Mouse (Mus musculus) liver, embryonic 13.5 days (tissue): ENCODE data around the gene Tnrc18. TPM values are rescaled to one million over a fixed set of nuclear protein-coding genes. Genes with fewer than 3 reads are reported as not detected.
"Not testable (repeated sequence)": the region's sequence is repeated elsewhere in the genome, so short reads cannot be mapped to it uniquely, and the experiment has no call there.

Experiments
- ATAC-seq: fragments of 200-750 bp; cut with Nextera tagmentation; 2 replicates; pipeline ENCODE4 v1.8.0; 2017; ENCODE audit warnings: low read depth, mild to moderate bottlenecking, moderate number of reproducible peaks, moderate library complexity
- DNase-seq: peaks from one replicate; pipeline ENCODE4 v3.0.0; 2022
- H3K27ac ChIP-seq: fragments of 300-500 bp; sonication (generic); 2 replicates; pipeline ENCODE4 v1.5.1; 2015; ENCODE audit warnings: moderate library complexity, mild to moderate bottlenecking, inconsistent platforms
- H3K27me3 ChIP-seq: fragments of 300-500 bp; sonication (generic); 2 replicates; pipeline ENCODE4 v1.6.1; 2015; ENCODE audit warnings: mild to moderate bottlenecking, inconsistent platforms
- H3K36me3 ChIP-seq: fragments of 300-500 bp; sonication (generic); 2 replicates; pipeline ENCODE4 v1.6.1; 2015; ENCODE audit warnings: mild to moderate bottlenecking, inconsistent platforms
- H3K4me1 ChIP-seq: fragments of 300-500 bp; sonication (generic); replicated peaks from 2 replicates; pipeline ENCODE4 v1.6.1; 2015; ENCODE audit warnings: inconsistent platforms
- H3K4me2 ChIP-seq: fragments of 300-500 bp; sonication (generic); 2 replicates; pipeline ENCODE4 v1.6.1; 2015; ENCODE audit warnings: inconsistent platforms, mild to moderate bottlenecking, moderate library complexity
- H3K4me3 ChIP-seq: fragments of 300-500 bp; sonication (generic); replicated peaks from 2 replicates; pipeline ENCODE4 v1.5.1; 2015; ENCODE audit warnings: mild to moderate bottlenecking, inconsistent platforms
- H3K9ac ChIP-seq: fragments of 300-500 bp; sonication (generic); 2 replicates; pipeline ENCODE4 v1.6.1; 2015; ENCODE audit warnings: mild to moderate bottlenecking, inconsistent platforms
- H3K9me3 ChIP-seq: fragments of 300-500 bp; sonication (generic); replicated peaks from 2 replicates; pipeline ENCODE4 v1.6.1; 2016; ENCODE audit warnings: inconsistent platforms
- WGBS: fragments of 180-500 bp; shearing (Covaris S2); methylation state at CpG from one replicate; pipeline ENCODE4 v1.1.7; 2015; ENCODE audit not compliant: insufficient replicate concordance; 5-methylcytosine and 5-hydroxymethylcytosine counted together
- polyA plus RNA-seq: library from polyadenylated mRNA; unstranded; fragments of >200 nt; fragmentation: Nextera tagmentation; extraction: Ambion mirVana; gene quantifications from 2 replicates; pipeline ENCODE4 v1.2.1, GENCODE M21; 2015

The Tnrc18 gene
- polyA plus RNA-seq, 1 experiment from 2014 or later = 2.4 TPM

- Histone ChIP-seq H3K27me3 (no peaks in the 10 kb centered on the region), H3K4me2 (no peak overlapping the region), H3K36me3 (no peaks in the 10 kb centered on the region), H3K27ac (no peak overlapping the region), H3K9ac (no peak overlapping the region), H3K4me3 (no peak overlapping the region), H3K9me3 (no peaks in the 10 kb centered on the region), H3K4me1 (no peaks in the 10 kb centered on the region)
- no peak for ATAC-seq
- WGBS = 30% methylated on average over 7 of the region's 7 CpGs
- no peak for DNase-seq
Observed at GRCm38 (mm10) chr5:142842137-142842642, 24.7 kb upstream of the Tnrc18 start.

GRCm38 (mm10) chr5:142841372-142842136 lies 24.1 kb upstream of the Tnrc18 start:
- Histone ChIP-seq H3K36me3 (no peaks in the 10 kb centered on the region), H3K27ac (no peak overlapping the region), H3K9me3 (no peaks in the 10 kb centered on the region), H3K4me3 (no peak overlapping the region), H3K9ac (no peak overlapping the region), H3K27me3 (no peaks in the 10 kb centered on the region), H3K4me1 (no peaks in the 10 kb centered on the region), H3K4me2 (no peak overlapping the region)
- DNase-seq = no peak
- ATAC-seq = no peak
- 56% methylated on average over 8 of the region's 8 CpGs for WGBS

DNA sequence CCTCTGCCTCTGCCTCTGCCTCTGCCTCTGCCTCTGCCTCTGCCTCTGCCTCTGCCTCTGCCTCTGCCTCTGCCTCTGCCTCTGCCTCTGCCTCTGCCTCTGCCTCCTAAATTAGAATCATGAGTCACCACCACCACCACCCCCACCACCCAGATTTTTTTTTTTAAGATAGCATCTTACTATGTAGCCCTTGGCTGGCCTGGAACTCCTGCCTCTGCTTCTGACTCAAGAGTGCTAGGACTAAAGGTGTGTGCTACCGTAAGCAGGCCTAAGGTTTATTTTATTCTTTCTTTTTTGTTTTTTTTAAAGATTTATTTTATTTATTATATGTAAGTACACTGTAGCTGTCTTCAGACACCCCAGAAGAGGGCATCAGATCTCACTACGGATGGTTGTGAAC lies 20.0 kb upstream of the Tnrc18 start:
- ATAC-seq, DNase-seq, H3K4me2 ChIP-seq, H3K27me3 ChIP-seq, H3K9me3 ChIP-seq, H3K27ac ChIP-seq, H3K4me3 ChIP-seq, H3K9ac ChIP-seq, H3K36me3 ChIP-seq, H3K4me1 ChIP-seq: not testable (repeated sequence)
- WGBS = 81% methylated on average over 2 of the region's 2 CpGs

DNA sequence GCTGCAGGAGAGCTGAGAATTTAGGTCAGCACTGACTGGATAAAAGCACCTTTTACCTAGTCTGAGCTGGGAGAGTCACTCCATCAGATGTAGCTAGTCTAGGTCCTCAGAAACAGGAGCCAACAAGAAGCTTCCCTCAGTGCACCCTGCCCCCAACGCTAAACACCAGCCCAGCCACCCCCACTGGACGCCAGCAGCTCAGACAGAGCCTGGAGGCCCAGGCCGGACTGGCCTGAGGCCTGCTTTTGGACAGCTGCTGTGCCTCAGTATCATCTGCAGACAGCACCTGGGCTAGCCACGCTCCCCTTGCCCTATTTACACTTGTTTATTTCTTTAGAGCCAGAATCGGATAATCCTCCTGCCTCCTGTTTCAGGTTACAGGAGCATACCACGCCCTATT lies 19.4 kb upstream of the Tnrc18 start:
- H3K9ac ChIP-seq = no peak overlapping the region
- no peak for DNase-seq
- H3K36me3 ChIP-seq = no peaks in the 10 kb centered on the region
- no peaks in the 10 kb centered on the region for H3K27me3 ChIP-seq
- H3K9me3 ChIP-seq = 0 out of 2 replicates have a peak, but pooled peaks cover 4% of the 10 kb centered on the region
- no peak overlapping the region for H3K4me3 ChIP-seq
- no peak overlapping the region for H3K4me2 ChIP-seq
- no peak for ATAC-seq
- H3K4me1 ChIP-seq = peaks cover 6% of the 10 kb centered on the region
- no peak overlapping the region for H3K27ac ChIP-seq
- WGBS = 71% methylated on average over 6 of the region's 6 CpGs

DNA sequence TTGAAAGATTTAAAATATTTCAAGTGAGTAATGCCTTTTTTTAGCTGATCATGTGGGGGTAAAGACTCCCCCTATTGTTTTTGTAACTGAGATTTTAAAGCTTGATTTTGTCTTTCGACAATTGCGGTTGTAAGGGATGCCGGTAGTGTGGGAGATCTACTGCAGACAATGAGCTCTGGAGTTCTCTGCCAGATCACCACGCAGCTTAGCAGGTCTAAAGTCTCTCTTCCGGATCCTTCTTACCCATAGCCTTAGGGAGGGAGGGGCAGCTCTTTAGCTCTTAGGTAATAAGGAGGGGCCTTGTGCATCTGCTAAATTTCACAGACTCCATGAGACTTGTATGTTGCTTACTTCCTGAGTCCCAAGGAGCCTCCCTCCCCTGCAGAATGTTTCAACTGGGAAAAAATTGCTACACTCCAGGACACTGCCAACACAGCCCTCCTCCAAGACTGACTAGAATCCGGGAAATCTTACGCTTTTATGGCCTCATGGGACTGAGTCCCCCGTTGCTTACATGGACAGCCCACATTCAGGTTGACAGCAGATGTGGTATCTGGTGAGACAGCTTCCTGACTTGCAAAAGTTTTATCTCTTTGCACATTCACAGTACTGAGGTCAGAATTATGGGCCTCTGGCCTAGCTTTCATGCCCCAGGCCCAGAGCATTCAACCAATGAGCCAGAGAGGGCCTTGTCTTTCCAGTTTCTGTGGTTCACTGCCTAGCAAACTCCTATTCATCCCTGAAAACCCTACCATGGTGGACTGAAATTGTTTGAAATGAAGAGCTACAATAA lies 16.4 kb upstream of the Tnrc18 start:
- WGBS = 51% methylated on average over 8 of the region's 8 CpGs
- no peak overlapping the region for H3K27ac ChIP-seq

DNA sequence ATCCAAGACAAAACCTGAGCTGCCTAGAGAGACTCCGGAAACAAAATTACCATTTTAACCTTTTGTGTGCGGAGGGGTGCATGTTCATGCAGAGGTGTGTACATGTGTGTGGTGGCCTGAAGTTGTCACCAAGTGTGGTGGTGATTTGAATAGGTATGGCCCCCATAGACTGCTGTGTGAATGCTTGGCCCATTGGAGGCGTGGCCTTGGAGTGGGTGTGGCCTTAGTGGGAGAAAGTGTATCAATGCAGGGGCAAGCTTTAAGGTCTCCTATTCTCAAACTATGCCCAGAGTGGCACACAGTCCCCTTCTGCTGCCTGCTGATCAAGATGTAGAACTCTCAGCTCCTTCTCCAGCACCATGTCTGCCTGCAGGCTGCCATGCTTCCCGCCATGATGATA lies 8.7 kb upstream of the Tnrc18 start:
- Histone ChIP-seq H3K9ac (no peak overlapping the region), H3K4me1 (peaks cover 36% of the 10 kb centered on the region), H3K36me3 (no peaks in the 10 kb centered on the region), H3K4me3 (no peak overlapping the region), H3K27me3 (peaks cover 55% of the 10 kb centered on the region), H3K27ac (no peak overlapping the region), H3K4me2 (no peak overlapping the region), H3K9me3 (no peaks in the 10 kb centered on the region)
- ATAC-seq (no peak), DNase-seq (no peak)
- WGBS = 67% methylated on average over 4 of the region's 4 CpGs

More for the DNA sequence above, 16.4 kb upstream of the Tnrc18 start:
- H3K36me3 ChIP-seq = no peaks in the 10 kb centered on the region
- no peak overlapping the region for H3K4me3 ChIP-seq
- 0 out of 2 replicates have a peak, but pooled peaks cover 6% of the 10 kb centered on the region for H3K9me3 ChIP-seq
- H3K4me2 ChIP-seq = no peak overlapping the region
- ATAC-seq = peak; percentile 60
- peaks cover 6% of the 10 kb centered on the region for H3K4me1 ChIP-seq
- no peak for DNase-seq
- no peak overlapping the region; the same call in 1 of the 2 replicates for H3K9ac ChIP-seq
- H3K27me3 ChIP-seq = no peaks in the 10 kb centered on the region

- no peak for ATAC-seq
- H3K27ac ChIP-seq = no peak overlapping the region
- 68% methylated on average over 5 of the region's 5 CpGs for WGBS
- no peak overlapping the region for H3K4me2 ChIP-seq
- H3K9me3 ChIP-seq = no peaks in the 10 kb centered on the region
- no peak for DNase-seq
- peaks cover 36% of the 10 kb centered on the region for H3K4me1 ChIP-seq
- H3K36me3 ChIP-seq = no peaks in the 10 kb centered on the region
- no peak overlapping the region for H3K9ac ChIP-seq
- H3K4me3 ChIP-seq = no peak overlapping the region
- H3K27me3 ChIP-seq = peaks cover 59% of the 10 kb centered on the region
Observed at GRCm38 (mm10) chr5:142825665-142826064, 8.2 kb upstream of the Tnrc18 start.

DNA sequence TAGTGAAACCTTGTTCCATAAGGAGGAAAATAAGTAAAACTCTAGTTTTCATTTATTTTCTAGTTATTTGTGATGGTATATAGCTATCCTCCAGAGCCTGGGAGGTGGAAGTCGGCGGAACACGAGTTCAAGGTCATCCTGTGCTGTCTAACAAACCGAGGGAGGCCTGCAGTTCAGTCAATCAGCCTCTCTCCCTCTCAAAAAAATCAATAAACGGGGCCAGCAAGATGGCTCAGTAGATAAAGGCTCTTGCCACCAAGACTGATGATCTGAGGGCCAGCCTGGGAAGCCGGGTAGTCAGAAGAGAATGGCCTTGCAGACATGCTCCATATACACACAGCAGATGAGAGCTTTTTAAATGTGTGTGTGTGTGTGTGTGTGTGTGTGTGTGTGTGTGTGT lies 6.6 kb upstream of the Tnrc18 start:
- DNase-seq = no peak
- H3K27ac ChIP-seq = peak overlapping the region; percentile 88
- peaks cover 36% of the 10 kb centered on the region for H3K4me1 ChIP-seq
- peak overlapping the region; percentile 68 for H3K4me2 ChIP-seq
- H3K27me3 ChIP-seq = peaks cover 75% of the 10 kb centered on the region
- no peaks in the 10 kb centered on the region for H3K36me3 ChIP-seq
- WGBS = 34% methylated on average over 6 of the region's 6 CpGs
- no peak for ATAC-seq
- 0 out of 2 replicates have a peak overlapping the region, but pooled peaks have one; percentile 26 for H3K9ac ChIP-seq
- H3K9me3 ChIP-seq = no peaks in the 10 kb centered on the region
- 0 out of 2 replicates have a peak overlapping the region, but pooled peaks have one; percentile 64 for H3K4me3 ChIP-seq

DNA sequence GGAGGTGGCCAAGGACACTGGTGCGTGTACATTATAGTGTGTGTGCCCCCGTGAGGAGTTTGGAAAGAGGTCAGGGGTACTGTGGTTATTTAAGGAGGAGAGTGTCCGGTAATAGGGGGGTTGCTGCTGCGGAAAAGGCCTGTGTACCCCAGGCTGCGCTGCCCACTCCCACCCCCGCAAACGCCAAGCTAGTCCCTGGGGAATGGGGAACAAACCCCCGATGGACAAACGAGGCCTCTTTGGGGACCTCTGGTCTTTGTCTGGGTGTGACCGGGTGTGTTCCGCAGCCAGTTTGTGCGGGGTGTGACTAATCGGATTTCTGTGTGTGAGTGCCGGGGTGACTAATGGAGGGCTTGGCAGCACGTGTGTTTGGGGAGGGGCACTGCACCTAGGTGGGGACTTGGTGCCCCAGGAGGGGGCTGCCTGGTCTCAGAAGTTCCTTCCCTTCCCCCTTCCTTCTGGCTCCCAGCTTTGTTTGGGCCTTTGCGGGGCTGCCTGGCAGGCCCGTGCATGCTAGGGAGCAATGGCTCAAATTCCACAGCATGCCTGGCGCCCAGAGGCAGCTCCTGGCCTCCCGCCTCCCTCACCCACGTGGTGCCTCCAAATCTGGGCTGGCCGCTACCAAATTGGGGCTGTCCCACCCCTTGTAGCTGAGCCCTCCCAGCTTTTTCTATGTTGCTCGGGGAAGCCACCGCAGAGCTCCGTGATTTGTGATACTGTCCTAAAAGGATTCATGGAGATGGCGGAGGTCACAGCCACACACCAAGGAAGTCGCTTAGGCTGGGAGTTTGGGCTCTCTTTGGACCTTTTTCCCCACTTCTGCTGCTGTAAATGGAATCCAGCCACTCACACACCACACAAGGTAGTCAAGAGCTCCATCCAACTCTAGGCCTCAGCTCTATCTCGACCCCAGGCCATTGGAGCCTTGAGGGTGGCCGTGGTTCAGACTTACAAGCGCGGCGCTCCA lies 5.9 kb upstream of the Tnrc18 start:
- H3K27ac ChIP-seq = peak overlapping the region; percentile 88

DNA sequence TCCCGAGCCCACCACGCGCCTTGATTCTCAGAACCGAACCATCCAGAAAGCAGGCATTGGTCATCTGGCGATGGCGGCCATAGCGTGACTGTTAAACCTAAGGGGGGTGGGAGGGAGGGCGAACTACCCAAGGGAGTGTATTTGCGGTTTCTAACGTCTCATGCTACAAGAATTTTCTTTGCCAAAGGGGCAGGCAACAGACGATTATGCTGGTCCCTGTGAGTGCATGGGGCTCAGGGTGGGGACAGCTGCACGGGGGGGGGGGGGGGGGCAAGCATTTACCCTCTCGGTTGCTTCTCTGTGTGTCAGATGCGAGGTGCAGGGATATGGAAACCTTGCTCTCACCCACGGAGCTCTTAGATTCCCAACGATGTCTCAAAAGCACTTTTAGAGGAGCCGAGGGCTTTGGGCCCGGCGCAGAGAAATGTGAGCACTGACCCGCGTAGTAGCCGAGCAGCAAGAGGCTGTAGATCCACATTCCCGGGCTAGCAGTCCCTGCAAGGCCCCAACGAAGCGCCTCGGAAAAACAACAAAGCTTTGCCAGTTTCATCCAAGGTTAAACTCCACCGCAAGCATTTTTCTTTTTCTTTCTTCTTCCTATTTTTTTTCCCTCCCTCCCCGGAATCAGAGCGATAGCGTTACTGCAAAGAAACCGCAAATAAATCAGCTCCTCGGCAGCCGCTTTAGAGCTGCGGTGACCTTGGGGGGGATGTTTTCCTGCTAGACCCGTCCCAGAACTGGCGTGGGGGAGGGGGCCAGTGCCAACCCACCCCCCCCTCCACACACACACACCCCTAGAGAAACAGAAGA lies 5.0 kb upstream of the Tnrc18 start:
- Histone ChIP-seq H3K27me3 (peaks cover 91% of the 10 kb centered on the region), H3K36me3 (no peaks in the 10 kb centered on the region), H3K4me1 (peaks cover 49% of the 10 kb centered on the region), H3K9me3 (no peaks in the 10 kb centered on the region), H3K9ac (peak overlapping the region; percentile 70), H3K4me2 (peak overlapping the region; percentile 68), H3K4me3 (peak overlapping the region; percentile 64), H3K27ac (peak overlapping the region; percentile 88)
- DNase-seq (no peak), ATAC-seq (no peak)
- WGBS = under 1% methylated on average over 36 of the region's 36 CpGs

More for the DNA sequence above, 5.9 kb upstream of the Tnrc18 start:
- 19% methylated on average over 31 of the region's 31 CpGs for WGBS
- peaks cover 41% of the 10 kb centered on the region for H3K4me1 ChIP-seq
- no peaks in the 10 kb centered on the region for H3K36me3 ChIP-seq
- H3K9ac ChIP-seq = peak overlapping the region; percentile 70
- peaks cover 82% of the 10 kb centered on the region for H3K27me3 ChIP-seq
- ATAC-seq (peak; percentile 28), DNase-seq (no peak)
- peak overlapping the region; percentile 68 for H3K4me2 ChIP-seq
- no peaks in the 10 kb centered on the region for H3K9me3 ChIP-seq
- H3K4me3 ChIP-seq = peak overlapping the region; percentile 64
